Mouse (Mus musculus): ENCODE measurements around the gene Olfr889. TPM values are rescaled to one million over a fixed set of nuclear protein-coding genes. Genes with fewer than 3 reads are reported as not detected.

Olfr889 gene
- total RNA-seq (2023) = under 1 TPM in 1 of 2 experiments, not detected in 1; 0.07 TPM

DNA sequence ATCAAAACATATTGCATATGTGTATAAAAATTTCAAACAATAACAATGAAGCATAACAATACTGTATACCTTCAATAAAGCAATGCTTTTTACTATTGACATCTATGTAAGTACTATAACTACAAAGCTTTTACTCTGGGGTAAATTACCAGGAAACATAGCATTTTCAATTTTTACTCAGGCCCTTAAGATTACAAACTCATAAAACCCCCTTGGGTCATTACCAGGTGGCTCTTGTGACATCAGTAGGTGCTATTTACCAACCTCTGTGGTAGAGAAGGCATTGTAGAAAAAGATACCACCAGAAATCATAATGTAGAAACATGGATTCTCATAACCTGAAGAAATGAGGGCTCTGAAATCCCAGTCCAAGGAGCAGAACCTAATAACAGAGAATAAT lies at the start of gene Olfr889:
Olfr889 (plus strand) TSS at position 301 of the 400 bp plus-strand sequence.

DNA sequence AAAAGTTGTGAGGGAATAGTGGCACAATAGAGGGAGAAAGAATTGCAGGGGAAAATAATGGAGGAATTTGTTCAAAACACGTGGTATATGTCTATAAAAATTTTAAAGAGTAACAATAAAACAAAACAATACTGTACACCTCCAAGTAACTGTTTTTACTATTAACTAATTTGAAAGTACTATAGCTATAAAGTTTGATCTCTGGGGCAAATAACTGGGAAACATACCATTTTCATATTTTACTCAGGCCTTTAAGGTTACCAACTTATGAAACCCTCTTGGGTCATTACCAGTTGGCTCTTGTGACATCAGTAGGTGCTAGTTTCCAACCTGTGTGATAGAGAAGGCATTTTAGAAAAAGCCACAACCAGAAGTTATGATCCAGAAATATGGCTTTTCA lies 31.2 kb upstream of the Olfr889 start, which contains the start of gene Olfr887:
Olfr887 (plus strand) TSS at position 301 of the 400 bp plus-strand sequence.

DNA sequence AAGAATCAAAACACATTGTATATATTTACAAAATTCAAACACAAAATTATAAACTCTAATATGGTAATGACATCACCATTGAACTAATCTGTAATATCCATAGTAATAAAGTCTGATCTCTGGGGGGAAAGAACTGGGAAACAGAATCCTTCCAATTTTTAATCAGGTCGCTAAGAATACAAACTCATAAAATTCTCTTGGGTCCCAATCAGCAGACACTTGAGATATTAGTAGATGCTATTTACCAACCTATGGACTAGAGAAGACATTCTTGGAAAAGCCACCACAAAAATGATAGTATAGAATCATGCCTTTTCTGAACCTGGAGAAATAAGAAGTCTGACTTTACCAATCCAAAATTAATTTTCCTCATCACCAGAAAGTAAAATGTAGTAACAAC lies 7.2 kb upstream of the Olfr889 start, which contains the start of gene Olfr888:
Olfr888 (plus strand) TSS at position 301 of the 400 bp plus-strand sequence.

DNA sequence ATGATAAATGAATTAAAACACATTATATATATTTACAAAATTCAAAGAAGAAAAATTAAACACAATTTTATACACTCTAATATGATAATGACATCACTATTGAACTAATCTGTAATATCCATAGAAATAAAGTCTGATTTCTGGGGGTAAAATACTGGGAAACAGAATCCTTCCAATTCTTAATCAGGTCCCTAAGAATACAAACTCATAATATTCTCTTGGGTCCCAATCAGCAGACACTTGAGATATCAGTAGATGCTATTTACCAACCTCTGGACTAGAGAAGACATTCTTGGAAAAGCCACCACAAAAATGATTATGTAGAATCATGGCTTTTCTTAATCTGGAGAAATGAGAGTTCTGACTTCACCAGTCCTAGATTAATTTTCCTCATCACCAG lies 27.2 kb downstream of the Olfr889 start, which contains the start of gene Olfr890:
Olfr890 (plus strand) TSS at position 301 of the 400 bp plus-strand sequence.

Other genes with a start within 250 kb of the Olfr889 start
- not detected for gene Olfr145, start 218.5 kb upstream of the Olfr889 start, total RNA-seq (2023)
- gene Olfr878, start 197.4 kb upstream of the Olfr889 start, total RNA-seq (2023) = not detected
- not detected for gene Olfr881, start 123.4 kb upstream of the Olfr889 start, total RNA-seq (2023)
- gene Olfr883, start 89.4 kb upstream of the Olfr889 start, total RNA-seq (2023) = not detected
- gene Olfr884, start 68.6 kb upstream of the Olfr889 start, total RNA-seq (2023) = not detected
- gene Olfr885, start 53.9 kb upstream of the Olfr889 start, total RNA-seq (2023) = not detected
- not detected for gene Olfr887, start 31.1 kb upstream of the Olfr889 start, total RNA-seq (2023)
- not detected for gene Olfr888, start 7.1 kb upstream of the Olfr889 start, total RNA-seq (2023)
- gene Olfr890, start 27.3 kb downstream of the Olfr889 start, total RNA-seq (2023) = not detected
- not detected for gene Olfr891, start 65.6 kb downstream of the Olfr889 start, total RNA-seq (2023)
- gene Olfr893, start 93.2 kb downstream of the Olfr889 start, total RNA-seq (2023) = not detected
- gene Olfr894, start 102.9 kb downstream of the Olfr889 start, total RNA-seq (2023) = not detected
- gene Olfr143, start 137.6 kb downstream of the Olfr889 start, total RNA-seq (2023) = not detected
- gene Olfr895, start 152.7 kb downstream of the Olfr889 start, total RNA-seq (2023) = not detected
- not detected for gene Olfr896-ps1, start 175.9 kb downstream of the Olfr889 start, total RNA-seq (2023)
- not detected for gene Olfr25, start 213.9 kb downstream of the Olfr889 start, total RNA-seq (2023)
- not detected for gene Olfr898, start 233.2 kb downstream of the Olfr889 start, total RNA-seq (2023)

All from neutrophil, adult 83 days (primary cell).